Mouse (Mus musculus): ENCODE measurements at regions not wholly inside any gene's neighbourhood (a gene's known extent, or its start where the extent isn't known, plus 50 kb on each side); places are given as distances from the start of the nearest gene placed in this dataset.

- TF ChIP-seq USF1 (IDR thresholded peaks at IDR 0.05; ENCODE audit: low read depth) (no peak), CTCF (IDR thresholded peaks at IDR 0.05; ENCODE audit: control insufficient read depth, insufficient read depth, insufficient read length) (no peak), MAX (IDR thresholded peaks at IDR 0.05) (no peak), CEBPB (IDR thresholded peaks at IDR 0.05; ENCODE audit: low read depth) (no peak), FOSL1 (IDR thresholded peaks at IDR 0.05; ENCODE audit: insufficient read depth, low read length, poor library complexity, severe bottlenecking) (no peak)
Observed at GRCm38 (mm10) chr15:50301831-50302230, 3582.9 kb upstream of the Gm7489 start.

Data from C2C12 (cell line).